Mouse (Mus musculus) stomach, embryonic 14.5 days (tissue): ENCODE data around the gene Zfp644. TPM values are rescaled to one million over a fixed set of nuclear protein-coding genes. Genes with fewer than 3 reads are reported as not detected.

Experiments used
- ATAC-seq: fragments of 200-750 bp; cut with Nextera tagmentation; 2 replicates; pipeline ENCODE4 v1.8.0; 2017; ENCODE audit warnings: low read depth, moderate TSS enrichment; ENCODE audit not compliant: insufficient number of reproducible peaks, insufficient read depth, low FRiP score
- H3K27ac ChIP-seq: fragments of 300-500 bp; sonication (generic); 2 replicates; pipeline ENCODE4 v1.5.1; 2014; ENCODE audit warnings: mild to moderate bottlenecking, low read length, moderate library complexity, mixed read lengths
- H3K27me3 ChIP-seq: fragments of 300-500 bp; sonication (generic); 2 replicates; pipeline ENCODE4 v1.6.1; 2014; ENCODE audit warnings: low read length, control low read depth, mixed read lengths; ENCODE audit not compliant: control insufficient read depth, insufficient read depth
- H3K36me3 ChIP-seq: fragments of 300-500 bp; sonication (generic); 2 replicates; pipeline ENCODE4 v1.6.1; 2014; ENCODE audit warnings: mild to moderate bottlenecking, control low read depth, low read length, moderate library complexity, mixed read lengths; ENCODE audit not compliant: control insufficient read depth, insufficient read depth
- H3K4me1 ChIP-seq: fragments of 300-500 bp; sonication (generic); 2 replicates; pipeline ENCODE4 v1.6.1; 2014; ENCODE audit warnings: low read length, control low read depth, mixed read lengths; ENCODE audit not compliant: control insufficient read depth, insufficient read depth
- H3K4me2 ChIP-seq: fragments of 300-500 bp; sonication (generic); replicated peaks from 2 replicates; pipeline ENCODE4 v1.6.1; 2014; ENCODE audit warnings: low read depth, low read length, control low read depth
- H3K4me3 ChIP-seq: fragments of 300-500 bp; sonication (generic); 2 replicates; pipeline ENCODE4 v1.5.1; 2014; ENCODE audit warnings: low read depth, low read length, control low read depth
- H3K9ac ChIP-seq: fragments of 300-500 bp; sonication (generic); replicated peaks from 2 replicates; pipeline ENCODE4 v1.6.1; 2014; ENCODE audit warnings: low read depth, mild to moderate bottlenecking, control low read depth, low read length, moderate library complexity, mixed read lengths
- H3K9me3 ChIP-seq: fragments of 300-500 bp; sonication (generic); 2 replicates; pipeline ENCODE4 v1.6.1; 2016; ENCODE audit warnings: low read depth, low read length, control low read depth; ENCODE audit not compliant: control insufficient read depth
- WGBS: fragments of 180-500 bp; shearing (Covaris S2); extraction: QIAGEN DNeasy Blood & Tissue Kit; methylation state at CpG from one replicate; pipeline ENCODE4 v1.1.7; 2014; 5-methylcytosine and 5-hydroxymethylcytosine counted together
- polyA plus RNA-seq: library from polyadenylated mRNA; unstranded; fragments of >200 nt; fragmentation: Nextera tagmentation; extraction: Ambion mirVana; gene quantifications from 2 replicates; pipeline ENCODE4 v1.2.1, GENCODE M21; 2014

The Zfp644 gene
- polyA plus RNA-seq, 1 experiment from 2014 or later, result 115 TPM

GRCm38 (mm10) chr5:106649995-106650394 is 47.1 kb downstream of the Zfp644 start:
- Histone ChIP-seq H3K9ac (no peak overlapping the region), H3K4me1 (no peaks in the 10 kb centered on the region), H3K4me3 (no peak overlapping the region), H3K27me3 (no peaks in the 10 kb centered on the region), H3K36me3 (peaks cover under 1% of the 10 kb centered on the region; the same call in 1 of the 2 replicates), H3K9me3 (no peaks in the 10 kb centered on the region), H3K4me2 (no peak overlapping the region), H3K27ac (no peak overlapping the region)
- ATAC-seq, result no peak

GRCm38 (mm10) chr5:106649441-106649840 is 47.6 kb downstream of the Zfp644 start:
- Histone ChIP-seq H3K4me2 (no peak overlapping the region), H3K4me3 (no peak overlapping the region), H3K9ac (no peak overlapping the region), H3K27ac (no peak overlapping the region), H3K9me3 (no peaks in the 10 kb centered on the region), H3K27me3 (no peaks in the 10 kb centered on the region), H3K4me1 (no peaks in the 10 kb centered on the region), H3K36me3 (no peaks in the 10 kb centered on the region)
- ATAC-seq, result no peak

DNA sequence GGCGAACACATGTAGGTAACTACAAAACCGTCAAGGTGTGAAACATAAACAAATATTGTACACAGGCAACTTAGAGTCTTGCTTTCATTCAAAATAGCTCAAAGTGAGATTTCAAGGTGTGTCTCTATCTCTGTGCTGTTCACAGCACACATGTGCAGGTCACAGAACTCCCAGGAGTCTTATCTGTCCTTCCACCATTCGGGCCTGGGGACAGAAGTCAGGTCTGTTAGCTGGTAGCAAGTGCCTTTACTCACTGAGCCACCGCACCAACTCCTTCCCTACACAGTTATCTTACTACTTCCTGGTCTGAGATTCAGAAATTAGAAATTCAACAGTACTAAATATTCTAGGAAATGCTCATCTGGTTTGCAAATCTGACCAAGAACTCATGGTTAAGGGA is 53.7 kb downstream of the Zfp644 start:
- WGBS, result 86% methylated on average over 4 of the region's 4 CpGs
- Histone ChIP-seq H3K27me3 (no peaks in the 10 kb centered on the region), H3K4me2 (no peak overlapping the region), H3K4me3 (no peak overlapping the region), H3K9me3 (no peaks in the 10 kb centered on the region), H3K4me1 (no peaks in the 10 kb centered on the region), H3K9ac (no peak overlapping the region), H3K27ac (no peak overlapping the region), H3K36me3 (no peaks in the 10 kb centered on the region)
- ATAC-seq, result no peak

- H3K9me3 ChIP-seq, result no peaks in the 10 kb centered on the region
- no peak overlapping the region for H3K4me2 ChIP-seq
- H3K4me1 ChIP-seq, result no peaks in the 10 kb centered on the region
- no peaks in the 10 kb centered on the region for H3K27me3 ChIP-seq
- WGBS, result 68% methylated on average over 3 of the region's 3 CpGs
- no peak for ATAC-seq
- H3K9ac ChIP-seq, result no peak overlapping the region
- H3K27ac ChIP-seq, result no peak overlapping the region
- peaks cover 13% of the 10 kb centered on the region for H3K36me3 ChIP-seq
- H3K4me3 ChIP-seq, result no peak overlapping the region
These were observed 55.2 kb downstream of the Zfp644 start for GRCm38 (mm10) chr5:106641876-106642275.

DNA sequence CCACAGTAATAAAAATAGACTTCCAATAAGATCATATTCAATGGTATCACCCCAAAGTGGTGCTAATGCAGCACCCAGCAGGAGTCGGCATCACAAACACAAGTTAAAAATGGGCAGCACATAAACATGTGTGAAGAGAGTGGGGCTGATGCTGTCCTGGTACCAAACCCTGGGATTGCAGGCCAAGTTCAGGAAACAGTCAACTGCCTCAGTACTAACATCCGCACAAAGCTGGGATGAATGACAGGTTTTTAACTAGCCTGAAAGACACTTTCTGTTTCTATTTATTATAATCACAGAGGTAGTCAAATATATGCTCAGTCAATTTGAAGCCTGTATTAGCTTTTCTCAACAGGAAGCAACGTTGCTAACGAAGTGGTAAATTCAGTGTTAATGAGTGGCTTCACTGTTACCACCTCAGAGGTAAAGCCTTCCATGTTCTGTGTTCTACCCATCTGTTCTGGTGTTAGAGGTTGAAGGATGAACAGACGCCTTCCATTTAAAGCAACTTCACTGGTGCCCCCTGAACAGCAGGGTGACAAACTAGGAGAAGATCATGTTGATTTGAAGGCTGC is 56.8 kb downstream of the Zfp644 start:
- 82% methylated on average over 5 of the region's 5 CpGs for WGBS
- H3K9ac ChIP-seq, result no peak overlapping the region
- H3K36me3 ChIP-seq, result peaks cover 29% of the 10 kb centered on the region
- H3K4me2 ChIP-seq, result no peak overlapping the region
- H3K4me1 ChIP-seq, result no peaks in the 10 kb centered on the region
- H3K4me3 ChIP-seq, result no peak overlapping the region
- ATAC-seq, result no peak
- H3K27me3 ChIP-seq, result no peaks in the 10 kb centered on the region
- no peaks in the 10 kb centered on the region for H3K9me3 ChIP-seq
- no peak overlapping the region for H3K27ac ChIP-seq

- H3K36me3 ChIP-seq, result peaks cover 36% of the 10 kb centered on the region
- no peak overlapping the region for H3K4me3 ChIP-seq
- H3K27me3 ChIP-seq, result no peaks in the 10 kb centered on the region
- H3K9me3 ChIP-seq, result no peaks in the 10 kb centered on the region
- H3K4me1 ChIP-seq, result no peaks in the 10 kb centered on the region
- WGBS, result 91% methylated on average over 2 of the region's 2 CpGs
- ATAC-seq, result no peak
- no peak overlapping the region for H3K9ac ChIP-seq
- no peak overlapping the region for H3K27ac ChIP-seq
- no peak overlapping the region for H3K4me2 ChIP-seq
These were observed 57.5 kb downstream of the Zfp644 start for GRCm38 (mm10) chr5:106639627-106640026.

GRCm38 (mm10) chr5:106636423-106636946 is 60.6 kb downstream of the Zfp644 start:
- peaks cover 42% of the 10 kb centered on the region for H3K36me3 ChIP-seq
- no peaks in the 10 kb centered on the region for H3K27me3 ChIP-seq
- H3K4me3 ChIP-seq, result no peak overlapping the region
- 88% methylated on average over 13 of the region's 13 CpGs for WGBS
- H3K4me1 ChIP-seq, result no peaks in the 10 kb centered on the region
- no peak for ATAC-seq
- H3K9ac ChIP-seq, result no peak overlapping the region
- H3K9me3 ChIP-seq, result no peaks in the 10 kb centered on the region
- no peak overlapping the region for H3K27ac ChIP-seq
- no peak overlapping the region for H3K4me2 ChIP-seq

DNA sequence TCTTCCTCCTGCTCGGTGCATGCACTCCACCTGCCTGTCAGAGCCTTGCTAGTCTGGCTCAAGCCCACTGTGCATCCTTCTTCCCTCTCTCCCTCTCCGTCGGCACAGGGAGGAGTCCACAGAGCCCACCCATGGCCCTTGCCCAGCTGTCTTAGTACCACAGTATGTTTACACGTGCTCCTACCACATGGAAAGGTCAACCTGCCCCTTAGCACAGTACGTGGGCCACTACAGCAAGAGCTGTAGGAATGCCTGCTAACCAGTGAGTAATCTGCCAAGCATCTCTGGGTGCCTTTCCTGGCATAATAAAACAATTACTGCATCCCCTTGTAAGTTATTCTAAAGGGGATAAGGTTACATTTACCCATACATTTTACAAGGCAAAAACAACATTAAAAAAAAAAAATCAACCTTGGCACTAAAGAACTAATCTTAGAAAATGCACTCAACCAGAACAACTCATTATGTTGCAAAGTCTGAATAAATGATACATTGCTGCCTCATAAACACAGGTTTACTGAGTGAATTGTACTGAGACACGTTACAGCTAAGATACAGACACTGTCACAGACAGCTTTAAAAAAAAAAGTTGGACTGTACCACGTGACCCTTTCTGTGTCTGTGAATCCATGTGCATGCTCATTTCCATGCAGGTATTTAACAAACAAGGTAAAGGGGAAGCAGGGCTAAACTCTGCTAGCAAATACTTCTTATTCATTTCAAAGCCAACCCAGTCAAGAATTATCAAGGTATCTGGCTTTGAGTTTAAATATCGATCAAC is 68.5 kb downstream of the Zfp644 start:
- Histone ChIP-seq H3K9me3 (no peaks in the 10 kb centered on the region), H3K9ac (no peak overlapping the region), H3K4me2 (no peak overlapping the region), H3K4me1 (no peaks in the 10 kb centered on the region), H3K27ac (no peak overlapping the region), H3K27me3 (no peaks in the 10 kb centered on the region), H3K4me3 (no peak overlapping the region), H3K36me3 (peaks cover 12% of the 10 kb centered on the region)
- 74% methylated on average over 8 of the region's 8 CpGs for WGBS
- no peak for ATAC-seq
